Mouse (Mus musculus) layer of hippocampus, postnatal 14 days (tissue): ENCODE measurements at regions not wholly inside any gene's neighbourhood (a gene's known extent, or its start where the extent isn't known, plus 50 kb on each side); places are given as distances from the start of the nearest gene placed in this dataset.
"Not testable (repeated sequence)": the region's sequence is repeated elsewhere in the genome, so short reads cannot be mapped to it uniquely, and the experiment has no call there.

Experiments
- DNase-seq, 2 experiments: peaks; one replicate each; pipeline ENCODE4 v3.0.0; 2021 to 2022; ENCODE audit warnings: low spot score in 2 of 2, mixed read lengths in 1 of 2

DNA sequence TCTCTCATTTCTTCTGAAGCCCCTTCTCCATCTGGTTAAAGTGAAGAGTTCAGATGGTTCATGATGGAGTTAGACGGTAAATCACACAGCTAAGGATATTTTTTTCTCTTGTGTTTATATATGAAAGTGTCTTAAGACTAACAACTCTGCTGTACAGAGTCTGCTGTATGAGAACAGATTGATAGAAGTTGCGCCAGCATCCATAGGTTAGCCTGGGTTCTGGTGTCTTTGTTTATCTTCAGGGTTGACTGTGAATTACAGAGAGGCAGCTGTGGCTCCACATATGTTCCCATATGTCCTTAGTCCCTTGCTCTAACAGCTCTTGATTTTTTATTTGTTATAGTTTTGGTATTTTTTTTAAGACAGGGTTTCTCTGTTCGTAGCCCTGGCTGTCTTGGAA is 334.9 kb upstream of the Api5 start:
- DNase-seq = no peak

DNA sequence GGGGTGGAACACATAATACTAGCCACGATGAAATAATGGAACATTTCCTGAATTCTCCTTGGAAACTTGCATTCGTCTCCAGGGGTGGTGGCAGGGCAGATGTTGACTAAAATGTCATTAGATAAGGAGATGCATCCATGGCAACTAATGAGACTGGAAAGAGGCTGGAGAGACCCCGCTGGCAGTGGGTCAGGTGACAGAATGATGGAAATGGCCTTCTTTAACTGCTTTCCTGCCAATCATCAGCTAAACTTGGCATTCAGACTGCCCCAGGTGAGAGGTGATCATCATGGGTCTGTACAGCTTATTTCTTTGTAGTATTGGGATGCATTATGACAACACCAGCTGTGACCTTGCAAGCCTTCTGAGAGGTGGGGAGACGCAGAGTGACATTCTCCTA is 334.3 kb upstream of the Api5 start:
- no peak for DNase-seq

GRCm38 (mm10) chr2:94766524-94766923 is 328.6 kb upstream of the Api5 start:
- no peak for DNase-seq

DNA sequence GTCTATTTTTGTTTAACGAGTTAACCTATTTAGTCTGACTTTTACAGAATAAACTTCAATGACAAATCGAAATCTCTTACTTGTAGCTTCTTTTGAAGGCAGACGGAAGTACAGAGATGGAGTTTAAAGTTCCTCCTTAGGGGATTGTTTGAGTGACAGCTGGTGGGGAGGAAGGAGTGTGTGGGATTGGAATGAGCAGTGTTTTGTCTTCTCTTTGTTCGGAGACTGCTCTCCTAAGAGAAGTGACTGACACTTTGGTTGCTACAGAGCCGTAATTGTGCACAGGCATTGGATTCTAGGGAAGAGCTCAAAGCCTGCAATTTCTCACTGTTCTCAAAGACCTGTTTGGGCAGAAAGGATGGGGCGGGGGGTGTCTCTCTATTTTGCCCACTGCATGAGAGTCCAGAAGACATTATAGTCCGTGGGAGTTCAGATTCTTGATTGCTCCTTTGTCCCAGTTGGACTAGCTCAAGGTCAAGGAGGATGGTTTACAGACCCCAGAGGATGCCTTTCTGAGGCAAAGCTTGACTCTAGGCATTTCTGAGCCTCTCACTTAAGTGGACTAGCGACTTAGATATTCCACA is 327.0 kb upstream of the Api5 start:
- DNase-seq = no peak

DNA sequence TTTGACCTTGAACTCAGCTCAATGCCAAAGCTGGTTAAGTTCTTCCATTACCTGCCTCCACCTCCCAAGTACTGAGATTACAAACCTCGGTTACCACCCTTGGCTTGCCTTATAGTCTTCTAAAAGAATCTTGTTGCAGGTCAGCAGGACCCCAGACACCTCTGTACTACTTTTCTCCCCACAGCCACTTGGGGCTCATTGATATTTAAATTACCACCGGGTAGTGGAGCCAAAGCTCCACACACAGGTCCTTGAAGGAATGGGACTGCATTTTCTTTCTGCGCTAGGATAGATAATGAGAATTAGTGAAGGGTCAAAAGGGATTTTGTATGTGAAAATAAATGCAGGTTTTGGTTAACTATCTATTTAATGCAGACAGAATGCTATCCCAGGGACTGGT is 326.5 kb upstream of the Api5 start:
- DNase-seq = no peak

GRCm38 (mm10) chr2:94748161-94748711 is 310.3 kb upstream of the Api5 start:
- DNase-seq = peak; percentile 17 to 42

DNA sequence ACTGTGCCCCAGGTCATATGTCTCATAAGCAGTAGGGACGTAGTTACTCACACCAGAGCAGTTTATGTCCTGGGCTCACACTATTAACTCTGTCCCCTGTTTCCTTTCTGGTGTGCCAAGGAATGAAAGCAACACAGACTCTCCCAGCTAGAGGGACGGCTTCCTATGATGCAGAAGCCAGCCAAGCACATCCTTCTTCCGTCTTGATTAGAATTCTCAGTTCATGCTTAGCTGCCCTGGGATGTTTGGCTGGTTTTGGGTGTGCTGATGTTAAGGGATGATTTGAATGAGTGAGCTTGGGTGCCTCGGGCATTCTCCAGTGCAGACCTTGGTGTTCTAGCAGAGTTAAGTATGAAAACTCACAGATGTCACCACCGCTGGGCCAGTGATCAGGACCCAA is 291.9 kb upstream of the Api5 start:
- DNase-seq = no peak

DNA sequence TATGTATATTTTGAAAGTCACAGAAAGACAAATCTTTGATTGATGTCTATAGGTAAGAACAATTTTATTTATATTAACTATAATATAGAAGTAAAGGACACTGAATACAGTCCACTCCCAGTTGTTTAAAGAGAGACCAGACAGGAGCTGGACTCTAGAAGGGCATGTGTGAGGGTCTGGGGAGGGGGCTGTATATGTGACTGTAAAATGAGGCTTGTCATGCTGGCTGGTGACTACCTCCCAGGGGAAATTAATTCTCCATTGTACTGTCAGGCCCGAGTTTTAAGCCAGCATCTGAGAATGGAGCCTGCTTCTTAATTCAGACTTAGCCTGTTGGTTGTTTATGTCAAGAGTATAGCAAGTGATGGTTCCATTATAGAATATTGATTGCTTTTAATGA is 261.4 kb upstream of the Api5 start:
- no peak for DNase-seq

- no peak for DNase-seq
These were observed 257.3 kb upstream of the Api5 start for GRCm38 (mm10) chr2:94695212-94695611.

GRCm38 (mm10) chr2:94690560-94690959 is 252.6 kb upstream of the Api5 start:
- DNase-seq = peak in 1 of 2 experiments; percentile 6

GRCm38 (mm10) chr2:94685619-94686018 is 247.7 kb upstream of the Api5 start:
- not testable (repeated sequence) for DNase-seq

GRCm38 (mm10) chr2:94680096-94680765 is 242.3 kb upstream of the Api5 start:
- no peak for DNase-seq

DNA sequence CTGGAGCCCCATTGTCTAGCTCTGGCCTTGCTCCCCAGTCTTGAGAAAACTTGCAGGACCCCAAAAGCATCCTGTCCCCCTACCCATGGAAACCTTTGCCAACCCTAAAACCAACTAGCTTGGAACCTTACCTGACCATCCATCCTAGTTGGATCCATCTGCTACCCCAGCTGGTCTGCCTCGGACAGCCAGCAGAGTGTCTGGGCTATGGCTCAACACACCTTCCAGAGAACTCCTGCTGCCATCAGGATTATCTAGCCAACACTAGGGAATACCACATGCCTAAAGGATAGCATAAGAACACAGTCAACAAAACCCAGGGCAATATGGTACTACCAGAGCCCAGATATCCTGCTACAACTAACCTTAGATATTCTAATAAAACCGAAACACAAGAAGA is 227.9 kb upstream of the Api5 start:
- DNase-seq = no peak

DNA sequence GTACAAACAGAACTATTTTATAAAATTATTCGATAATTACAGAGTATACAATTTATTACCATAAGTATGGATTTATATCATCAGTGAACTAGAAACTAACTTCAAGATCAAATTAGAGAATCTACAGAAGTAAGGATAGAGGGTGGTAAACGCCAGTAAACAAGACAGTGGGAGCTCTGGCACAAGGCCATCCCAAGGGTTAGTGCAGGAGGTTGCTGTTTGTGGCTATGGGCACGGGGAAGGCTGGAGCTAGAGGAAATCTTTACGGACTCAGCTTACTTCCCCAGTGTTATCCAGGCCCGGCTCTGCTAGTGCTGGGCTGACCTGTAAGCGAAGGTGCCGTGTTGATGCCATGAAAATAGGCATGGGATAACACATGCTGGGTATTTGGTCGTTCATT is 220.5 kb upstream of the Api5 start:
- DNase-seq = no peak
